Mouse (Mus musculus) layer of hippocampus, postnatal 10 days (tissue): Measurements from ENCODE around the gene Ifitm6. TPM values are rescaled to one million over a fixed set of nuclear protein-coding genes. Genes with fewer than 3 reads are reported as not detected.
"Not testable (repeated sequence)": the region's sequence is repeated elsewhere in the genome, so short reads cannot be mapped to it uniquely, and the experiment has no call there.

Source experiments
- DNase-seq, 2 experiments: peaks; one replicate each; pipeline ENCODE4 v3.0.0; 2021; ENCODE audit warnings: low spot score in 2 of 2
- total RNA-seq, 2 experiments: library from RNA; stranded (reverse); gene quantifications; 2 replicates each; pipeline ENCODE4 v1.2.3; 2021

Gene Ifitm6
- total RNA-seq, 2 experiments from 2014 or later = not detected

GRCm38 (mm10) chr7:140971479-140972171 is 46.1 kb downstream of the Ifitm6 start:
- DNase-seq = no peak

DNA sequence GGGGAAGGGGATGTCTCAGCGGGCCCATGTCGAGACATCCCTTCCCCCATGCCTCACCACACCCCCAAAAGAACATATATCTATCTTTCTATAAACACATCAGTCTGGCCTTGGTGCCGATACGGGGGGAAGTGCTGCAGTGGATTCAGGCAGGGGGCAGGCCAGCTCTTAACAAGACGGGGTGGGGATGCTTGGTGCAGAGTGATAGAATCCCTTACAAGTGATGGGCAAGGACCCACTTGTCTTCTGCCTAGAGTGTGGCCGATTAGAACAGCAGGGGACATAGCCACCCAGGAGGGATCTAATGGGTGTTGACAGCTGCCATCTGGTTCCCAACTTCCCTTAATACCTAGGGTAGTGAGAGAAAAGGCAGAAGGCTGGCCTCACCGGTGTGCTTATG is 46.8 kb downstream of the Ifitm6 start:
- no peak for DNase-seq

DNA sequence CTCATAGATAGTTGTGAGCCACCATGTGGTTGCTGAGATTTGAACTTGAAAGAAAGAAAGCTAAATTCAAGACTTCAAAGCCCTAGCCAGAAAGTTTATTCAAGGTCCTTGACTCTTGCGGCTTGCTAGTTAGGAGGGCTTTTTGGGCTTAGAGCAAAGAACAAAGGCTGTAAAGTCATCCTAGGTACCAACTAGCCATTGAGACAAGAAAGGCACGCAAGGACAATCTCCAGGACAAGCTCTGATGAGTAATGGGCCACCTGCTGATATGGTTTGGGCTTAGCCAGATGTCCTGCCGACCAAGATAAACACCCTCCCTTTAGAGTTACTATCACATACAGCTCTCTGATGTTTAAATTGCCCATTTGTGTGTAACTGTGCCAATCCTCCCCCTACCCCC is 49.0 kb downstream of the Ifitm6 start:
- not testable (repeated sequence) for DNase-seq

DNA sequence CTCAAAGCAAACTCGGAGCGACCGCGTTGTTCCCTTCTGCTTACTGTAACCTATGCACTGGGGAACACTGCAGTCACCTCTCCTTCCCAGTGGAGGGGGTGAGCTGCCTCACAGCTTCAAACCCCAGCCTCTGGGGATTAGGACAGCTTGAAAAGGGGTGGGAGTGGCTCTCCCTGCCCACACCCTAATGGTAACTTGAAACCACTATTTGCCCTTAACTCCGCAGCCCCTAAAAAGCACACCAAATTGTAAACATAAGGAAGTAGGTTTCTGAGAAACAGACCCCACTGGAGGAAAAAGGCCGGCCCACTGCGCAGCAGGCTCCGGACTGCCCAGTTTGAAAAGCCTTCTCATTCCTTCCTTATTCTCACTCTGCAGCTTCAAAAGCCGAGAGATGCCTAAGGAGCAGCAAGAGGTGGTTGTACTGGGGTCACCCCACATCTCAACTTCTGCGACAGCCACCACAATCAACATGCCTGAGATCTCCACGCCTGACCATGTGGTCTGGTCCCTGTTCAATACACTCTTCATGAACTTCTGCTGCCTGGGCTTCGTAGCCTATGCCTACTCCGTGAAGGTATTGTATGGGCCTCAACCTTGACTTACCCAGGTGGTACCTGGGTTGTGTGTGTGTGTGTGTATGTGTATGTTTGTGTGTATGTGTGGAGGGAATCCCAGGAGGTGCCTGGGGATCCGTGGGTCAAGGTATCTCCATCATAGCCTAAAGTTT is 49.7 kb downstream of the Ifitm6 start:
- no peak for DNase-seq

- DNase-seq = no peak
These were observed 50.8 kb downstream of the Ifitm6 start, which contains the start of gene Ifitm1 for GRCm38 (mm10) chr7:140966921-140967320. TSS of gene Ifitm1 (plus strand) at chr7:140967221.

Other genes with a start within 250 kb of the Ifitm6 start
- gene Syce1, start 230.1 kb downstream of the Ifitm6 start, total RNA-seq = not detected
- gene Zfp941, start 195.7 kb downstream of the Ifitm6 start, total RNA-seq = 1 to 10 TPM; 8.5 to 9.3 TPM
- 1 to 10 TPM in 1 of 2 experiments, not detected in 1; 1.2 TPM for gene Urah, start 182.9 kb downstream of the Ifitm6 start, total RNA-seq
- not detected for gene Scgb1c1, start 172.4 kb downstream of the Ifitm6 start, total RNA-seq
- not detected for gene Odf3, start 170.1 kb downstream of the Ifitm6 start, total RNA-seq
- under 1 TPM; 0.40 to 0.73 TPM for gene Gm45785, start 161.6 kb downstream of the Ifitm6 start, total RNA-seq
- gene Ric8a, start 161.0 kb downstream of the Ifitm6 start, total RNA-seq = 100 to 1,000 TPM in 1 of 2 experiments, 10 to 100 TPM in 1; 91.1 to 106 TPM
- 10 to 100 TPM; 27.2 to 28.1 TPM for gene Bet1l, start 160.3 kb downstream of the Ifitm6 start, total RNA-seq
- gene Psmd13, start 136.0 kb downstream of the Ifitm6 start, total RNA-seq = 100 to 1,000 TPM; 151 to 155 TPM
- 10 to 100 TPM; 46.0 to 48.6 TPM for gene Sirt3, start 135.6 kb downstream of the Ifitm6 start, total RNA-seq
- not detected for gene Cox8b, start 117.5 kb downstream of the Ifitm6 start, total RNA-seq
- under 1 TPM; 0.27 to 0.53 TPM for gene Nlrp6, start 97.0 kb downstream of the Ifitm6 start, total RNA-seq
- 1 to 10 TPM; 4.2 to 5.0 TPM for gene Pgghg, start 76.5 kb downstream of the Ifitm6 start, total RNA-seq
- gene Ifitm5, start 67.6 kb downstream of the Ifitm6 start, total RNA-seq = not detected
- not detected for gene Gm45717, start 62.0 kb downstream of the Ifitm6 start, total RNA-seq
- gene Ifitm2, start 61.9 kb downstream of the Ifitm6 start, total RNA-seq = 10 to 100 TPM; 20.3 to 27.0 TPM
- gene Ifitm1, start 50.7 kb downstream of the Ifitm6 start, total RNA-seq = 1 to 10 TPM; 3.6 to 5.5 TPM
- gene Ifitm3, start 7.2 kb downstream of the Ifitm6 start, total RNA-seq = 10 to 100 TPM; 13.0 TPM
- gene Gm17387, start 11.2 kb upstream of the Ifitm6 start, total RNA-seq = not detected
- 100 to 1,000 TPM; 103 to 123 TPM for gene B4galnt4, start 43.2 kb upstream of the Ifitm6 start, total RNA-seq
- not detected for gene Pkp3, start 60.3 kb upstream of the Ifitm6 start, total RNA-seq
- gene Sigirr, start 82.6 kb upstream of the Ifitm6 start, total RNA-seq = 1 to 10 TPM; 2.1 to 2.5 TPM
- not detected for gene Ano9, start 99.9 kb upstream of the Ifitm6 start, total RNA-seq
- 10 to 100 TPM; 47.9 to 68.4 TPM for gene Ptdss2, start 104.5 kb upstream of the Ifitm6 start, total RNA-seq
- 10 to 100 TPM; 29.7 to 32.4 TPM for gene Rnh1, start 154.9 kb upstream of the Ifitm6 start, total RNA-seq
- 100 to 1,000 TPM; 210 to 243 TPM for gene Hras, start 176.1 kb upstream of the Ifitm6 start, total RNA-seq
- gene Lrrc56, start 176.2 kb upstream of the Ifitm6 start, total RNA-seq = 1 to 10 TPM; 5.0 to 5.8 TPM
- not detected for gene Lmntd2, start 196.2 kb upstream of the Ifitm6 start, total RNA-seq
- gene Rassf7, start 197.9 kb upstream of the Ifitm6 start, total RNA-seq = 1 to 10 TPM; 1.6 to 1.7 TPM
- 10 to 100 TPM; 71.6 to 72.7 TPM for gene Phrf1, start 210.9 kb upstream of the Ifitm6 start, total RNA-seq
- under 1 TPM; 0.29 to 0.64 TPM for gene Irf7, start 248.6 kb upstream of the Ifitm6 start, total RNA-seq